Mouse (Mus musculus): Measurements from ENCODE around the gene Ptprn2.

DNA sequence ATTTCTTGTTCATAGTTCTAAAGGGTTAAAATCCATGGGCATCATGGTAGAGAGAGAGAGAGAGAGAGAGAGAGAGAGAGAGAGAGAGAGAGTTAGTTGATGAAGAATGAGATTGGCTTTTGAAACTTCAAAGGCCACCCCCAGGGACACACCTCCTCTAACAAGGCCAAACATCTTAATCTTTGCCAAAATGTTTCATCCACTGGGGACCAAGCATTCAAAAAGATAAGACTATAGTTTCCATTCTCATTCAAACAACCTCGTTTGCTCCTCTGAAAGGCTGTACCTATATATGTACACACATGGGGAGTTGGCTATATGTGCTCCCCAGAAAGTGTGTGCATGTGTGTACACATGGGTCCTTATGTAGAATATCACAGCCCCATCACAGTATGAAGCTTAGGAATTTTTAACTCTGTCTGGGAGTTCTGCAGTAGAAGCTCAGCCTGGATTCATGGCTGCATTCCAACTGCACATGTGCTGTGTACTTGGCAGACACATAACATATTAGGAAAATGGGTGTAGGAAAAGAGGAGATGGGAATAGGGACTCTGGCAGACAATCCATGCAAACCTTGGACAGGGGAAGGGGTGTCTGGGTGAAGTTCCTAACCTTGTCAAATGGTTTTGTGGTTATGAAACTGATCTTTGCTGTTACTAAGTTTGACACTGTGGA is 600.3 kb downstream of the Ptprn2 start:
- TF ChIP-seq POLR2A (IDR thresholded peaks at IDR 0.05; ENCODE audit: borderline replicate concordance, extremely low read depth, insufficient read depth, insufficient read length, poor library complexity, severe bottlenecking) (no peak), CTCF (IDR thresholded peaks at IDR 0.05; ENCODE audit: borderline replicate concordance, extremely low read depth, insufficient read depth, insufficient read length) (no peak)
